Mouse (Mus musculus) lung, postnatal 0 days (tissue): Measurements from ENCODE around the gene Nudcd3. TPM values are rescaled to one million over a fixed set of nuclear protein-coding genes. Genes with fewer than 3 reads are reported as not detected.

Source experiments
- ATAC-seq: fragments of 200-750 bp; cut with Nextera tagmentation; 2 replicates; pipeline ENCODE4 v1.8.0; 2017; ENCODE audit warnings: moderate library complexity
- DNase-seq: peaks from one replicate; pipeline ENCODE4 v3.0.0-alpha.2; 2016; ENCODE audit warnings: low spot score
- H3K27ac ChIP-seq: fragments of 300-500 bp; sonication (generic); 2 replicates; pipeline ENCODE4 v1.5.1; 2014; ENCODE audit warnings: antibody characterized with exemption, mild to moderate bottlenecking, low read length, mixed read lengths
- H3K27me3 ChIP-seq: fragments of 300-500 bp; sonication (generic); replicated peaks from 2 replicates; pipeline ENCODE4 v1.6.1; 2014; ENCODE audit warnings: low read length, mixed read lengths; ENCODE audit not compliant: insufficient read depth
- H3K36me3 ChIP-seq: fragments of 300-500 bp; sonication (generic); 2 replicates; pipeline ENCODE4 v1.6.1; 2014; ENCODE audit warnings: low read length, mixed read lengths; ENCODE audit not compliant: insufficient read depth
- H3K4me1 ChIP-seq: fragments of 300-500 bp; sonication (generic); 2 replicates; pipeline ENCODE4 v1.6.1; 2014; ENCODE audit warnings: antibody characterized with exemption, low read depth, low read length, mixed read lengths; ENCODE audit not compliant: insufficient read depth
- H3K4me2 ChIP-seq: fragments of 300-500 bp; sonication (generic); replicated peaks from 2 replicates; pipeline ENCODE4 v1.6.1; 2014; ENCODE audit warnings: low read depth, mild to moderate bottlenecking, low read length, moderate library complexity, mixed read lengths
- H3K4me3 ChIP-seq: fragments of 300-500 bp; sonication (generic); 2 replicates; pipeline ENCODE4 v1.5.1; 2014; ENCODE audit warnings: low read depth, low read length
- H3K9ac ChIP-seq: fragments of 300-500 bp; sonication (generic); replicated peaks from 2 replicates; pipeline ENCODE4 v1.6.1; 2014; ENCODE audit warnings: low read depth, mild to moderate bottlenecking
- H3K9me3 ChIP-seq: fragments of 300-500 bp; sonication (generic); 2 replicates; pipeline ENCODE4 v1.6.1; 2016; ENCODE audit warnings: low read length, mixed read lengths
- CTCF ChIP-seq: IDR thresholded peaks from 2 replicates; pipeline ENCODE4 v1.5.1; 2016; ENCODE audit warnings: antibody characterized with exemption, mild to moderate bottlenecking
- EP300 ChIP-seq: IDR thresholded peaks from 2 replicates; pipeline ENCODE4 v1.6.1; 2016; ENCODE audit warnings: antibody characterized with exemption, mild to moderate bottlenecking, control low read depth
- WGBS: fragments of 180-500 bp; shearing (Covaris S2); extraction: QIAGEN DNeasy Blood & Tissue Kit; methylation state at CpG from one replicate; pipeline ENCODE4 v1.1.7; 2014; 5-methylcytosine and 5-hydroxymethylcytosine counted together
- polyA plus RNA-seq: library from polyadenylated mRNA; unstranded; fragments of >200 nt; fragmentation: Nextera tagmentation; extraction: Ambion mirVana; gene quantifications from 2 replicates; pipeline ENCODE4 v1.2.1, GENCODE M21; 2015

Nudcd3 gene
- polyA plus RNA-seq, 1 experiment from 2014 or later = 26.8 TPM

DNA sequence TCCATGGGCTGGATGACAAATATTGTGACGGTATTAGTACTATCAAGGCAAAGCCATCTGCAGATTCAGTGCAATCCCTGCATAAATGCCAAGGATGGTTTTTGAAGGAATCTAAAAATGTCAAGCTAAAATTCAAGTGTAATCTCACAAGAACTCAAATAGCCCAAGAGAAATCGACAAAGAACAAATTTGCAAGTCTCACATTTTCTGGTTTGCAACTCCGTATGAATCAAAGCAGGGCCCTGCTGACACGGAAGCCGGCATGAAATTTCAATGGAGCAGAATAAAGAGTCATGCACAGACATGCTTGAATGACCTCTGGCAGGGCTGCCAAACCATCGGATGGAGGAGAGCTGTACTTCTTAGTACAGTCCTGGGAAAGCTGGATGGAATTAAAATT lies 19.8 kb upstream of the Nudcd3 start:
- Histone ChIP-seq H3K9me3 (no peaks in the 10 kb centered on the region), H3K36me3 (no peaks in the 10 kb centered on the region), H3K9ac (no peak overlapping the region), H3K27me3 (no peaks in the 10 kb centered on the region), H3K4me2 (no peak overlapping the region), H3K27ac (no peak overlapping the region), H3K4me3 (no peak overlapping the region), H3K4me1 (no peaks in the 10 kb centered on the region)
- ATAC-seq = no peak
- WGBS = 86% methylated on average over 6 of the region's 6 CpGs
- no peak for TF ChIP-seq CTCF
- TF ChIP-seq EP300 = no peak
- DNase-seq = no peak

DNA sequence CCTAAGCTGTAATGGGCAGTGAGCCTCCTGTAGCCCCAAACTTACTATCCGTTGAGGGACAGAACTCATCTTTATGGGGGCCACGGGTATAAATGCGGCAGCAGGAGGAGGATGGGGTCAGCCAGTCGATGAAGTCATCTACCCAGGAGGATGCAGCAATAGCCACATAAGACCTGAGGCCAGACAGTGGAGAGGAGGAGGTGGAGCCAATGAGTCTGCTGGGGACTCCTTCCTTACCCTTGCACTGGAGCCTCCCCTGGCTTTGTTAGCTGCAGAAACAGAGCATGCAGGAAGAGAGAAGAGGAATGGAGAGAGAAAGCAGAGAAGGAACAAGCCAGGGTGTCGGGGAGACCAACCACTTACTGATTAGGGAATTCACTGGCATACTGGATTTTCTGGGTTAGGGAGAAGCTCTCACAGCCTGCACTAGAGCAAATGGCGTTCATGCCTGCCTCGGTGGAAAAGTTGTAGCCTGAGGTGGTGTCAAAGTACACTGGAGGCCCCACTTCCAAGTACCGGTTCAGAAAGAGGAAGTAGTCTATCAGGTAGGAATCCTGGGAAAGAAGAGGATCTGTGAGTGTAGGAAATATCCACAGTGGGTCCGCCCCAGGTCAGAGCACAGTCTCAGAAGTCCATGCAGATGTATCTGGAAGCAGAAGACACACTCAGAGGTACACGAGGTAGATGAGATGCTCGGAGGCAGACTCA lies 18.1 kb upstream of the Nudcd3 start:
- H3K36me3 ChIP-seq = no peaks in the 10 kb centered on the region
- TF ChIP-seq EP300 = no peak
- TF ChIP-seq CTCF = no peak
- no peak overlapping the region for H3K4me2 ChIP-seq
- no peak overlapping the region for H3K9ac ChIP-seq
- no peaks in the 10 kb centered on the region for H3K9me3 ChIP-seq
- H3K4me1 ChIP-seq = no peaks in the 10 kb centered on the region
- DNase-seq (no peak), ATAC-seq (no peak)
- 73% methylated on average over 11 of the region's 11 CpGs for WGBS
- no peak overlapping the region for H3K4me3 ChIP-seq
- no peak overlapping the region for H3K27ac ChIP-seq
- no peaks in the 10 kb centered on the region for H3K27me3 ChIP-seq

DNA sequence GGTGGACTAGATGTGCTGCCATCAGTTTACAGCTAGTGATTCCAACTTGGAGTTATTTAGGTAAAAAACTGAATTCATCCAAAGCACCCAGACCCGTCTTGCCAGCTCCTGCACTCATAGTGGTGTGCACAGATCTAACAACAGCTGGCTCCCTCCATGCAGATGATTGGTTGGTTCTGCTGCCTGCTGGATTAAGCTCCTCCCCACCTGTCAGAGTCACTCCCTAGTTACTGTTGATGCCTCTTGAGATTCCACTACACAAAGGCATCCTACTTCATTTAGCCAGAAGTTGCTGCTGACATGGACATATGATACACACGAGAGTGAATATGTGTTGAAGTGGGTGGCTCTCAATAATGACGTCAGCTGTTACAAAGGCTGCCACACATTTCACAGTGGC lies 16.6 kb upstream of the Nudcd3 start:
- 31% methylated on average over 3 of the region's 3 CpGs for WGBS
- peak; percentile 94 for ATAC-seq
- no peak overlapping the region for H3K9ac ChIP-seq

DNA sequence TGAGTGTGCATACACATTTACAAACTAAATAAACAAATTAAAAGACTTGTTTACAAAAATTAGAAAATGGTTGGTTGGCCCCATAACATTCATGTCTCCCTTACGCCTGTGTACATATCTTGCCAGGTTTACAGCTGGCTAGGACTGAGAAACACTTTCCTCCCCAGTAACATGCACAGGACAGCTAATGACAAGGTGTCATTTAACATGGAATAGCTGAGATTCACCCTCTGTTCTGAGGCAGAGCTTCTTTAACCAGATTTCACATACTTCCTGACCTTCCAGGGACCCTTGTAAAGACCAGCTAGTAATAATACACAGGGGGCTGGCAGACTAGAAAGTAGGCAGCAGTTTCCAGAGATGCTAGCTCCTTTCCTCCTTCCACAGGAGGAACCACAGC lies 7.9 kb upstream of the Nudcd3 start:
- H3K9me3 ChIP-seq = no peaks in the 10 kb centered on the region
- no peaks in the 10 kb centered on the region for H3K36me3 ChIP-seq
- ATAC-seq = peak; percentile 19; the same call in 1 of the 2 replicates
- no peak overlapping the region for H3K4me2 ChIP-seq
- no peaks in the 10 kb centered on the region for H3K4me1 ChIP-seq
- H3K27ac ChIP-seq = no peak overlapping the region
- H3K9ac ChIP-seq = no peak overlapping the region
- peak; percentile 51 for DNase-seq
- TF ChIP-seq CTCF (no peak), EP300 (no peak)
- H3K4me3 ChIP-seq = no peak overlapping the region
- H3K27me3 ChIP-seq = no peaks in the 10 kb centered on the region
- WGBS = 52% methylated on average over 1 of the region's 1 CpGs

More for the DNA sequence above, 16.6 kb upstream of the Nudcd3 start:
- Histone ChIP-seq H3K4me2 (no peak overlapping the region), H3K9me3 (no peaks in the 10 kb centered on the region), H3K36me3 (no peaks in the 10 kb centered on the region), H3K4me3 (no peak overlapping the region), H3K27ac (no peak overlapping the region), H3K27me3 (no peaks in the 10 kb centered on the region), H3K4me1 (no peaks in the 10 kb centered on the region)
- TF ChIP-seq CTCF = no peak
- TF ChIP-seq EP300 = no peak
- peak; percentile 61 for DNase-seq

DNA sequence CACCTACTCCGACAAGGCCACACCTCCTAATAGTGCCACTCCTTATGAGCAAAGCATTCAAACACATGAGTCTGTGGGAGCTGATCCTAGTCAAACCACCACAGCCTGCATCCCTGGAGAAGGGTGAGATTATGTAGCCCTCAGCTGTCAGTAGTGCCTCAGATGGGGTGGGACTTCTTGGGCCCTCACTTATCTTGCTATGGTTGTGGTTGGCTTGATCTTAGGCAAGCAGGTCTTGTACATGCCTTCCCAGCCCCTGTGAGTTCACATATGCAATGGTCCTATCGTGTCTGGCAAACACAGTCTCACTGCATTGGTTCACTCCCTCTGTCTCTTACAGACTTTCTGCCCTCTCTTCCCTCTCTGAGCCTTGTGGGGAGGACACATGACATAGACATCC lies 6.9 kb upstream of the Nudcd3 start:
- Histone ChIP-seq H3K9me3 (no peaks in the 10 kb centered on the region), H3K4me3 (no peak overlapping the region), H3K27me3 (no peaks in the 10 kb centered on the region), H3K9ac (no peak overlapping the region), H3K27ac (no peak overlapping the region), H3K36me3 (no peaks in the 10 kb centered on the region), H3K4me2 (no peak overlapping the region), H3K4me1 (no peaks in the 10 kb centered on the region)
- no peak for DNase-seq
- no peak for ATAC-seq
- 74% methylated on average over 2 of the region's 2 CpGs for WGBS
- TF ChIP-seq CTCF (no peak), EP300 (no peak)

DNA sequence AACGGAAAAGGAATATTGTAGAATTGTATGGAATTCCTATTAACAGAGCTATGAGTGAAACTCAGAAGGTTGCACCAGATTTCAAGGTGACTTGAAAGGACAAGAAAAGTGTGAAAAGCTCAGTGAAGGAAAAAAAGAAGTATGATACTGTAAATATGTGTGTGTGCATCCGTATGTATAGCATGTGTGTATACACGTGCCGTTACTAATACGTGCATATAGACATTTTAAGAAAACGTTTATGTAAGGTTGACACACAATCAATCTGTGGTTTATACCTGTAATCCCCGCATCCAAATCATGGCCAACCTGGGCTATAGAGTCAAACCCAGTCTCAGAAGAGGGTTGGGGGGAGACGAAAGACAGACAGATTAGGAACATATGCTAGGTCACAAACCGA lies 355 bp upstream of the Nudcd3 start:
- Histone ChIP-seq H3K27ac (peak overlapping the region; percentile 98), H3K9me3 (no peaks in the 10 kb centered on the region), H3K27me3 (no peaks in the 10 kb centered on the region), H3K4me3 (peak overlapping the region; percentile 89), H3K9ac (0 out of 2 replicates have a peak overlapping the region, but pooled peaks have one; percentile 92), H3K4me1 (peaks cover 14% of the 10 kb centered on the region; the same call in 1 of the 2 replicates), H3K36me3 (no peaks in the 10 kb centered on the region), H3K4me2 (peak overlapping the region; percentile 93)
- DNase-seq (no peak), ATAC-seq (no peak)
- 20% methylated on average over 9 of the region's 9 CpGs for WGBS
- TF ChIP-seq EP300 (no peak), CTCF (no peak)
